Mouse (Mus musculus): ENCODE results near the gene R3hdm4. TPM values are rescaled to one million over a fixed set of nuclear protein-coding genes. Genes with fewer than 3 reads are reported as not detected.
A peak's percentile ranks its signal among the peaks of the same experiment; 100 is the strongest.

R3hdm4 gene
- polyA plus RNA-seq, 1 experiment from 2014 or later = 243 TPM

- Histone ChIP-seq H3K9ac (0 out of 2 replicates have a peak overlapping the region, but pooled peaks have one; percentile 8), H3K36me3 (peaks cover 18% of the 10 kb centered on the region), H3K4me3 (no peak overlapping the region), H3K4me1 (replicated peaks) (peaks cover 13% of the 10 kb centered on the region), H3K27ac (no peak overlapping the region), H3K4me2 (no peak overlapping the region), H3K27me3 (0 out of 2 replicates have a peak, but pooled peaks cover 9% of the 10 kb centered on the region), H3K9me3 (no peaks in the 10 kb centered on the region)
- ATAC-seq (ENCODE audit: low FRiP score) = no peak
- 20% methylated on average over 4 of the region's 4 CpGs for WGBS
These were observed 35.7 kb upstream of the R3hdm4 start for GRCm38 (mm10) chr10:79956643-79957154.

- H3K4me2 ChIP-seq = no peak overlapping the region
- peaks cover 7% of the 10 kb centered on the region for H3K4me1 ChIP-seq (replicated peaks)
- H3K9ac ChIP-seq = peak overlapping the region; percentile 55; the same call in 1 of the 2 replicates
- 77% methylated on average over 9 of the region's 9 CpGs for WGBS
- no peak overlapping the region for H3K4me3 ChIP-seq
- peaks cover 25% of the 10 kb centered on the region for H3K36me3 ChIP-seq
- no peak overlapping the region for H3K27ac ChIP-seq
- no peak for ATAC-seq (ENCODE audit: low FRiP score)
- H3K9me3 ChIP-seq = no peaks in the 10 kb centered on the region
- 0 out of 2 replicates have a peak, but pooled peaks cover 9% of the 10 kb centered on the region for H3K27me3 ChIP-seq
These were observed 34.7 kb upstream of the R3hdm4 start for GRCm38 (mm10) chr10:79955691-79956090.

GRCm38 (mm10) chr10:79953946-79954345 is 32.9 kb upstream of the R3hdm4 start:
- Histone ChIP-seq H3K4me3 (no peak overlapping the region), H3K27ac (no peak overlapping the region), H3K4me2 (no peak overlapping the region), H3K36me3 (peaks cover 42% of the 10 kb centered on the region), H3K9ac (no peak overlapping the region), H3K4me1 (replicated peaks) (0 out of 2 replicates have a peak, but pooled peaks cover 3% of the 10 kb centered on the region), H3K9me3 (no peaks in the 10 kb centered on the region), H3K27me3 (0 out of 2 replicates have a peak, but pooled peaks cover 9% of the 10 kb centered on the region)
- no peak for ATAC-seq (ENCODE audit: low FRiP score)
- WGBS = 82% methylated on average over 6 of the region's 6 CpGs

GRCm38 (mm10) chr10:79950661-79951060 is 29.7 kb upstream of the R3hdm4 start:
- Histone ChIP-seq H3K27ac (no peak overlapping the region; the same call in 1 of the 2 replicates), H3K9ac (no peak overlapping the region), H3K4me1 (replicated peaks) (peaks cover 16% of the 10 kb centered on the region), H3K27me3 (0 out of 2 replicates have a peak, but pooled peaks cover under 1% of the 10 kb centered on the region), H3K4me3 (no peak overlapping the region), H3K9me3 (no peaks in the 10 kb centered on the region), H3K36me3 (peaks cover 56% of the 10 kb centered on the region), H3K4me2 (no peak overlapping the region)
- no peak for ATAC-seq (ENCODE audit: low FRiP score)
- WGBS = 82% methylated on average over 18 of the region's 18 CpGs

- no peak for ATAC-seq (ENCODE audit: low FRiP score)
- no peaks in the 10 kb centered on the region for H3K9me3 ChIP-seq
- H3K36me3 ChIP-seq = peaks cover 56% of the 10 kb centered on the region
- no peak overlapping the region for H3K27ac ChIP-seq
- no peaks in the 10 kb centered on the region for H3K27me3 ChIP-seq
- 96% methylated on average over 4 of the region's 4 CpGs for WGBS
- no peak overlapping the region for H3K9ac ChIP-seq
- no peak overlapping the region for H3K4me2 ChIP-seq
- no peak overlapping the region for H3K4me3 ChIP-seq
- peaks cover 24% of the 10 kb centered on the region for H3K4me1 ChIP-seq (replicated peaks)
These were observed 28.9 kb upstream of the R3hdm4 start for GRCm38 (mm10) chr10:79949873-79950272.

GRCm38 (mm10) chr10:79947502-79947901 is 26.5 kb upstream of the R3hdm4 start:
- no peak for ATAC-seq (ENCODE audit: low FRiP score)
- Histone ChIP-seq H3K9ac (no peak overlapping the region), H3K27ac (no peak overlapping the region), H3K4me3 (no peak overlapping the region), H3K9me3 (no peaks in the 10 kb centered on the region), H3K27me3 (no peaks in the 10 kb centered on the region), H3K4me2 (no peak overlapping the region), H3K4me1 (replicated peaks) (peaks cover 32% of the 10 kb centered on the region), H3K36me3 (peaks cover 44% of the 10 kb centered on the region)
- WGBS = 73% methylated on average over 6 of the region's 6 CpGs

GRCm38 (mm10) chr10:79946752-79947322 is 25.8 kb upstream of the R3hdm4 start:
- peaks cover 32% of the 10 kb centered on the region for H3K4me1 ChIP-seq (replicated peaks)
- H3K4me2 ChIP-seq = no peak overlapping the region
- H3K36me3 ChIP-seq = peaks cover 48% of the 10 kb centered on the region
- peak; percentile 14; the same call in 1 of the 2 replicates for ATAC-seq (ENCODE audit: low FRiP score)
- H3K9me3 ChIP-seq = no peaks in the 10 kb centered on the region
- H3K9ac ChIP-seq = peak overlapping the region; percentile 46; the same call in 1 of the 2 replicates
- H3K27ac ChIP-seq = 0 out of 2 replicates have a peak overlapping the region, but pooled peaks have one; percentile 45
- H3K27me3 ChIP-seq = no peaks in the 10 kb centered on the region
- no peak overlapping the region for H3K4me3 ChIP-seq
- WGBS = 19% methylated on average over 7 of the region's 7 CpGs

GRCm38 (mm10) chr10:79945507-79946234 is 24.7 kb upstream of the R3hdm4 start:
- H3K27ac ChIP-seq = peak overlapping the region; percentile 71
- WGBS = 18% methylated on average over 16 of the region's 16 CpGs
- no peak overlapping the region for H3K4me2 ChIP-seq
- H3K9ac ChIP-seq = peak overlapping the region; percentile 46
- peaks cover 43% of the 10 kb centered on the region for H3K36me3 ChIP-seq
- no peaks in the 10 kb centered on the region for H3K9me3 ChIP-seq
- H3K4me3 ChIP-seq = no peak overlapping the region
- H3K4me1 ChIP-seq (replicated peaks) = peaks cover 32% of the 10 kb centered on the region
- ATAC-seq (ENCODE audit: low FRiP score) = peak; percentile 36
- H3K27me3 ChIP-seq = no peaks in the 10 kb centered on the region

- Histone ChIP-seq H3K4me3 (no peak overlapping the region), H3K27me3 (no peaks in the 10 kb centered on the region), H3K9me3 (no peaks in the 10 kb centered on the region), H3K4me2 (no peak overlapping the region), H3K36me3 (peaks cover 28% of the 10 kb centered on the region), H3K27ac (no peak overlapping the region), H3K4me1 (replicated peaks) (peaks cover 32% of the 10 kb centered on the region), H3K9ac (no peak overlapping the region)
- no peak for ATAC-seq (ENCODE audit: low FRiP score)
- 85% methylated on average over 9 of the region's 9 CpGs for WGBS
These were observed 22.5 kb upstream of the R3hdm4 start for GRCm38 (mm10) chr10:79943471-79943901.

- Histone ChIP-seq H3K4me1 (replicated peaks) (peaks cover 37% of the 10 kb centered on the region), H3K27me3 (no peaks in the 10 kb centered on the region), H3K27ac (no peak overlapping the region), H3K9me3 (no peaks in the 10 kb centered on the region), H3K9ac (no peak overlapping the region), H3K4me3 (no peak overlapping the region), H3K36me3 (peaks cover 28% of the 10 kb centered on the region), H3K4me2 (no peak overlapping the region)
- 94% methylated on average over 1 of the region's 1 CpGs for WGBS
- no peak for ATAC-seq (ENCODE audit: low FRiP score)
These were observed 22.0 kb upstream of the R3hdm4 start for GRCm38 (mm10) chr10:79942988-79943387.

GRCm38 (mm10) chr10:79940749-79941148 is 19.7 kb upstream of the R3hdm4 start:
- Histone ChIP-seq H3K9me3 (no peaks in the 10 kb centered on the region), H3K9ac (no peak overlapping the region), H3K4me1 (replicated peaks) (peaks cover 42% of the 10 kb centered on the region), H3K36me3 (peaks cover 24% of the 10 kb centered on the region), H3K27ac (no peak overlapping the region), H3K27me3 (no peaks in the 10 kb centered on the region), H3K4me2 (no peak overlapping the region), H3K4me3 (no peak overlapping the region)
- no peak for ATAC-seq (ENCODE audit: low FRiP score)
- WGBS = 71% methylated on average over 7 of the region's 7 CpGs

GRCm38 (mm10) chr10:79937775-79938526 is 16.9 kb upstream of the R3hdm4 start:
- H3K9ac ChIP-seq = peak overlapping the region; percentile 0; the same call in 1 of the 2 replicates

More at GRCm38 (mm10) chr10:79937775-79938526, 16.9 kb upstream of the R3hdm4 start:
- Histone ChIP-seq H3K4me2 (no peak overlapping the region), H3K27ac (no peak overlapping the region), H3K4me3 (no peak overlapping the region), H3K4me1 (replicated peaks) (peaks cover 51% of the 10 kb centered on the region), H3K9me3 (no peaks in the 10 kb centered on the region), H3K36me3 (peaks cover 30% of the 10 kb centered on the region), H3K27me3 (no peaks in the 10 kb centered on the region)
- ATAC-seq (ENCODE audit: low FRiP score) = no peak
- 30% methylated on average over 11 of the region's 11 CpGs for WGBS
